Mouse (Mus musculus) 3T3-L1 (cell line): ENCODE results near the gene Slc6a20b.
"Not testable (repeated sequence)": the region's sequence is repeated elsewhere in the genome, so short reads cannot be mapped to it uniquely, and the experiment has no call there.

Experiments used
- DNase-seq: peaks from one replicate; pipeline ENCODE4 v3.0.0-alpha.2; 2015; ENCODE audit warnings: low read depth, low spot score

The Slc6a20b gene

DNA sequence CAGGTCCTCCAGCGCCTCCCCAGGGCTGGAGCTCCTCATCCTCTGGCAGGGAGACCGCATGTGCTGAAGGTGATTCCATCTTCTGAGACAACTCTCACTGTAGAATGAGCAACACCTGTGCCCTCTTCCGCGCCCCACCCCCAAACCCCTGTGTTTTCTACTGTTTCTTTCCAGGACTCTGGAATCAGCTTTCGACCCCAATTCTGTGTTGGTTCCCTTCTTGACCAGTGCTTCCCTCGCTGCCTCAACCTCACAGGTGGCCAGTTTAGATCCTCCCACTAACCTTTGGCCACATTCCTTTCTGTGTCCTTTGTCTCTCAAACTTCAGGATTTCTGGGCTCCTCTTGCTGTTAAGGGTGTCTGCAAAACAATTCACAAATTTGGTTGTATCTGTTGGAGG, at the start of gene Slc6a20b:
Slc6a20b (minus strand) TSS at position 285 of the 400 bp plus-strand sequence.
- no peak for DNase-seq

DNA sequence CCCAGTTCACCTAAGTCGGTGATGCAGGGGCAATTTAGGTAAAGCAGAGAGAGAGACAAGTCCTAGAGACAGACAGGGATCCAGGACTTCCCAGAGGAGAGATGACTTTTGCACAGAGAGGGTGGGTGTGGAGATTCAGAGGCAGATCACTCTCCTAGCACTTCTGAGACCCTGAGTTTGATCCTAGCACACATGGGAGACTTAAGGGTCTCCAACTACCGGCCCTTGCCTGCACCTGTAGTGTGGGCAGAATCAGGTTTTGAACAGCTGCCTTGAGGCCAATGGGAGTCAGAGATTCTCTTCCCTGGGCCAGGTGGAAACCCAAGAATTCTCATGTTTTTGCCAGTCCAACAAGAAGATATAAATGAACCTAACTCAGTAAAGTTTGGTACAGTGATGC, 46.8 kb upstream of the Slc6a20b start:
- no peak for DNase-seq

DNA sequence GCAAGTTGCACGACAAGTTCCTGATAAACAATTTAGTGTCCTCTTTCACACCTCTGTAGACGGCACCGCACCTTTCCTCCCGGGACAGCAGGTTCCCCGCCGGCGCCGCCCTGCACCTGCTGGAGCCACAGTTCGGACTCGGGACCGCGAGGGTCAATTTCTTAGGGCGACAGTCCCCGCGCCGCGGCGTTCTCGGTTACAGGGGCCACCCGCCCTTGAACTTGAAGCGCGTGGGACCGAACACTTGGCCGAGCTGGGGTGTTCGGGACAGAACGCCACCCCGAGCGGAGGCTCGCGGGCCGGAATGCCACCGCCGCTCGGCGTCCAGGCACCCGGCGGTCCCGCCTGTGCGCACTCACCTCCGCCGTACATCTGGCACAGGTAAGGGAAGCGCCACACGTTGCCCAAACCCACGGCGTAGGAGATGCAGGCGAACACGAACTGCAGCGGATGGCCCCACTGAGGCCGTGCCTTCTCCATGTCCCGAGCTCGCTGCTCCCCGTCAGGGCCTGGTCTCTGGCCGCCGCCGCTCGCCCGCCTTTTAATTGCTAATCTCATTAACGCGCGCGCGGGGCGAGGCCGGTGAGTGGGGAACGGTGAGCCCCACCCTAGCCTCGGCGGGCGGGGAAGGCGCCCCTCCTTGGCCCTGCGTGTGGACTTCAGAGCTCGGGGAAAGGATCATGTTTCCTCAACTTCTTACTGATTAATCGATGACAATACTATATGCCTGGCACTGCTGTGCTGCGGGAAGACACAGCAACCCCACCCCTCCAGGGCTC, 46.2 kb upstream of the Slc6a20b start, which contains the start of the genes Ccr9 and Slc6a20a:
Ccr9 (plus strand) TSS at position 113 of the 779 bp plus-strand sequence.
Slc6a20a (minus strand) TSS at position 559 of the 779 bp plus-strand sequence.
- DNase-seq: no peak

DNA sequence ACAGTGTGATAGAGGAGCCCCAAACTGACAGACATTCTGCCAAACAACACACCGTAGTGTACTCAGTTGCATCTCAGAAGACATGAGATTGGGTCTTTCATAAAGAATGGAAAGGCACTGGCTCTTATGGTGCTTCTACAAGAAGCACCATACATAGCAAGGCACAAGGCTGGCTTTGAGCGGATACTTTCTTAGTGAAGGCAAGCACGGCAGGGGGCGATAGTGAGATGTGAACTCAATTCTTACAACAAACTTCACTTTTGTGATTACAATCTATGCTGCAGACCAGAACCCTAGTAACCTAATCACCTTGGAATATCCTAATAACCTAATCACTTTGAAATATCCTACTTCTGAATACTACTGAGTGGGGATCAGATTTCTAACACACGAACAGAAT, 33.3 kb upstream of the Slc6a20b start:
- peak; percentile 74 for DNase-seq

DNA sequence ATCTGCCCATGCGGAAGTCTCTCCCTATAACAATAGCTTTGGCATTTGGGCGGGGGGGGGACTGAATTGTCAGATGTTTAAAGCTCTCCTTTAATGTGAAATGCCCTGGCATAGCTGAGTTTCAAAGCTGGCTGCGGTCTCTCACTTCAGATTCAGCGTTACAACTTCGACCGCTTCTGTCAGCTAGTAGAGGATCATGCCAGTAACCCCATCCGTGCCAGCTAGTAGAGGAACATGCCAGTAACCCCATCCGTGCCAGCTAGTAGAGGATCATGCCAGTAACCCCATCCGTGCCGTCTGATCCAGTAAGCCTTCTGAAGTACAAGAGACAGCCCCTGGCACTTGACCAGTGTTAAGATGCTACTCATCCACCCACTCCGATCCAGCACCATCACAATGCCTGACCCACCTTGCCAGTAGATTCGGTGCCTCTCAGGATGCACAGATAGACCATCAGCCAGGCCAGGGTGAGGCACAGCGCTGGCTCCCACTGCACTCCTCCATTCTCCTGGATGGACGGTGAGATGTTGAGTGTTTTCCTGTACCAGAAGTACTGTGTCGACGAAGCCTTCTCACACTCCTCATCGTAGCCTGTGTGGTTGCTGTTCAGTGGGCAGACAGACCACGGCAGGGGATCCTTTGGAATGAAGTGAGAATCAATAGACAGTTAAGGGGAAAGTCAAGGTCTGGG, 27.8 kb upstream of the Slc6a20b start:
- DNase-seq: not testable (repeated sequence)

DNA sequence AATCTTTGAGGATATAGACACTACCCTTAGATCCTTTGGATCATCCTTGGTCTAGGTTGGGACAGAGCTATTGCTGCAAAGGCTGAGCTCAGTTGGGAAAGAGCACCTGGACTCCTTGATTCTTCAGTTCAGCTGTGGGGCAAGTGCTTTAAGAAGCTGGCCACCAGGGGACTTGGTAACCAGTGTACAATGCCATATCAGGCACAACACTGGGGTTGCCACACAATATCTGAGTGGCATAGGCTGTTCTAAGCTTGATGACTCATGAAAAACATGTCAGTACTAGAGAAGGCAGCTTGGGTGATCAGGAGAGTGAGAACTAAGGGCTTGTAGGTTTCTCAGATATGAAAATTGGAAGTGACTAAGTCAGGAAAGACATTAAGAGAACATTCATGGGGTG, 26.6 kb upstream of the Slc6a20b start:
- DNase-seq: peak; percentile 4

DNA sequence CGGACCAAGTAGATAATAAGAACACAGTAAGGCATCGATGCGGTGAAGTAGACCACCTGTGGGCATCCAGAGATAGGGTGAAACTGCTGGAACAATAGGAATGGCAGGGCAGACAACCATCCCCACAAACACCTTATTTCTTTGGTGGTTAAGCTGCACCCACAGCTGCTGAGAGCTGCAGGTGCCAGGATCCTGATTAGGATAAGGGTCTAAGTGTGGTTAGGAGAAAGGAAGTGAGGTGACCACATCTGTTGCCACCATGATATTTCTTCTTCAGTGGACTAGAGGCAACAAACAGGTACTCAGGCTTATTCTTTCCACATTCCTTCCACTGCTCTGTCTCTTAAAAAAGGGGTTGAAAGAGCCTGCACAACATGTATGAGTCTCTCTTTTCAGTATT, 25.1 kb upstream of the Slc6a20b start:
- DNase-seq: no peak

DNA sequence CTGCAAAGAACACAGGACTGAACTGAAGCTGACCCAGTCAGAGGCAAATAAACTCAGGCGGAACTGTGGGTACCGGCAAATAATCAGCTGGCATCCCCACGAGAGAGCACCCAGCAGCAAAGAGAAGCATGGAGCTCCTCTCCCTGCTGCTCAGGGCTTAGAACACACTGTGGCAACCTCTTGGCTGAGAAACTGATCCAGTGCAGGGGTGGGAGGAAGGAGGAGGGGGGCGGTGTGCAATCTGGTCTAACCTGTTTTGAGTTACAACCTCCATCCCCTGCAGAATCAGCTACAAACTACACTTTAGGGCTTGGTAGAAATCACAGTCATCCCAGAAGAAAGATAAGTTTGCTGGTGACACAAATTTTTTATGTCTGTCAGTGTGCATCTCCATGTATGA, 19.0 kb upstream of the Slc6a20b start:
- no peak for DNase-seq

DNA sequence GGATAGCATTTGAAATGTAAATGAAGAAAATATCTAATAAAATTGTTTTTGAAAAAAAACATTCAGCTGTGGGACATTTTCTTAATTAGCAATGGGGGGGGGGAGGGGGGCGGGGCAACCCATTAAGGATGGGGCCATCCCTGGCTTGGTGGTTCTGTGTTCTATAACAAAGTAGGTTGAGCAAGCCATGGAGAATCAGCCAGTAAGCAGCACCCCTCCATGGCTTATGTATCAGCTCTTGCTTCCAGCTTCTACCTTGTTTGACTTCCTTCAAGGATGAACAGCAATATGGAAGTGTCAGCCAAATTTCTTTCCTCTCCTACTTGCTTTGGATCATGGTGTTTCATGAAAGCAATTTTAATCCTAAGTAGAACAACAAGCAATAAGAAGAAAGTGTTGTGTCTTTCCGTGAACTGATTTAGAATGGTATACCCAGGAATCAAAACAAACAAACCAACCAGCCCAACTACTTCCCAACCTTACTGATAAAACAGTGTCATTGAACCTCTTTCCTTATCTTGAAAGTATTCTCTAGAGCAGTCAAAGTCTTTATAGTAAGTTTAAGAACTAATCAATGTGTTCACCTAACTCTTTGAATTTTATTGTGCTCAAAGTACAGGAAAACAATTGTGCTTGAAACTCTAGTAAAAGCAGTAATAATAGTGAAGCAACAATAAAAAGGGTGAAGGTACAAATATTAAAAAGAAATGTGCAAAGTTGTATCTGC, 17.6 kb upstream of the Slc6a20b start:
- no peak for DNase-seq

DNA sequence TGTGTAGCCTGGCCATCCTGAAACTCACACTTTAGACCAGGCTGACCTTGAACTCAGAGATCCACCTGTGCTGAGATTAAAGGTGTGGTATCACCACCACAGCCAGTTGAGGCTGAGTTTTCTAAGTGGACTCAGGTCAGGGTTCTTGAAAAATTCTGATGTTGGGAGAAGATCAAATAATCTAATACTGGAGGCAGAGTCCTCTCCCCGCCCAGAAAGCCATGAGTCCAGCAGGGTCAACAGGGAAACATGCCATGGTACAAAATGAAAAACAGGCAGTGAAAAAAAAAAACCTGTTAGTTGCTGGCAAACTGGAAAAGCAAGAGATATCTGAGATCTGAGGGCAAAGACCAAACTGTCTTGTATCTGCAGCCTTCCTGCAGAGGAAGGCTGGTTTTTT, 7.7 kb upstream of the Slc6a20b start:
- DNase-seq: no peak

DNA sequence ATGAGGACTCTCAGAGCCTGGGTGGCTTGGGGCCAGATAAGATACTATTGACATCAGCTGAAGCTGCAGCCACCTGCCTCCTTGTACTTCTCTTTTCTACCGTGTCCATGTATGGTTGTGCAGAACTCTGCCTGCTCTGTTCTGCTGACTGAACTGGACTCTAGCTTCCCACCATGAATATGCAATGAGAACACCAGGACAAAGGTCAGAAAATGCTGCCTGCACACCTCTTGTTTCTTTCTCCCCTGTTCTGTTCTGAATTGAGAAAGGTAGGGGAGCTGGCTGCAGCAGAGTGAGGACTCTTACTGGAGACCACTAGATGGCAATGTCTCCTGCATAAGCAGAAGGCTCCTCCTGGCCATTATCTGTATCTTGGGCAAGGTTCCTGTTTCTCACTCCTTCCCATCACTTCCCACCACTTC, 6.3 kb upstream of the Slc6a20b start:
- DNase-seq: peak; percentile 50

DNA sequence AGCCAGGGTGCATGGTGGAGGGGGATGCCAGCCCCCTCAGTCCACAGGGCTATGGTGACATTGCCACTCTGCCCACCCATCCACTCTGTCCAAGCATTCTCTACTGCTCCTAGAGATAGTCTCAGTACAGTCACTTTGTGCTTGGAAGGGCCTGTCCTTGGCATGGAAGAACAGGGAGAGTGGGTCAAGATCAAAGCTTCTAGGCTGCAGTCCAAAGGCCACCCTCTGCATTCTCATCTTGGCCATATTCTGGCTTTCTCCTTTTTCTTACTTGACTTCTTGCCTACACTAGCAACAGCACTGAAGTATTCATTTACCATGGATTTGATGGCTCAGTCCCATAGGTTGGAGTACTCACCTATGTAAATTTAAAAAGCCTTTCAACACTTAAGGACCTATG, 5.9 kb upstream of the Slc6a20b start:
- DNase-seq: no peak

DNA sequence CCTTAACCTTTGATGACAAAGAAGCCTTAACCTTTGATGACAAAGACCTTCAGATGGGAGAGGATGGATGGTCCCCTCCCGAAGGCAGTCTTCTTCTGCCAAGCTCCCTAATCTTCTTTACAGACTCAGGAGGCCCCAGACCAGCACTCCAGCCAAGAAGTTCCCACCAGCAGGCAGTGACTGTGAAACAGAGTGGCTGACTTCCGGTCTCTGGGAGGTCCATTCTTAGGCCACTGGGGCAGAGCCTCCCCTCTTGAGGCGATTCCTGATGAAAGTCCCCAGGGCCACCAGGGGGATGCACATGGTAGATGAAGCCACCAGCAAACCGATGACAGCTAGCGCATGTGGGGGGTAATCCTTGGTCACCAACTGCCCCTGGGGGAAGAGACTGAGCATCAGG, 4.4 kb upstream of the Slc6a20b start:
- no peak for DNase-seq

DNA sequence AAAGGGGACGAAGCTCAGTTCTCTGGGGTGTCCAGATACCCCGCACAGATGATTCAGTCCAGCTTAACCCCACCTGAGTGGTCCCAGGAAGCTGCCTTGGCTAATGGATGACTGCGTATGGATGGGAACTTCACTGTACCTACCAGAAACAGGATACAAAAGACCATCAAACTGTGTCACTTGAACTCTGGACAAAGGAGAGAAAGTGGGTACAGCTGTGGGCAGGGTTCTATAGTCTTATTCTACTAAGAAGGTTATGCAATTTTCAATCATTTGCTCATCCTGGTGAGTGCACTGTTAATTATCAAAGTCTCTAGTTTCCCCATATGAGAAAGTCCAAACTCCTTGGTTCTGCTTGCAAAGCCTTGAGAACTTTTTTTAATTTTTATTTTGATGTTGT, 628 bp upstream of the Slc6a20b start:
- DNase-seq: no peak

DNA sequence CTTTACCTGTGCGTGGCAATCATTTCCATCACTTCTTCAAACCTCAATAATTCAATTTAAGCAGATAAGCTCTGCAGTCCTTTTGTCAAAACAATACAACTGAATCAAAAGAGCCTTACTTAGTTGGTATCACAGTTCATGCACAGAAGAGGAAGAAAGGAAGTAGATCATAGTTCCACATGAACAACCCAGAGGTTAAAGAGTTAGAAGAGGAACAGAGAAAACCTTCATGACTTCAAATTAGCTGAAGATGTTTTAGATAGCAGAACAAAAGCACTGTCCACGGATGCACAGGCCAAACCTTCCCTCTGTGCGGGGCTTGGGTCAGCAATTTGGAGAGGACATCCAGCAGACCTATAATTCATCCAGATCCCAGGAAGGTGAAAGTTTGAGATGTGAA, 699 bp downstream of the Slc6a20b start:
- DNase-seq: no peak

DNA sequence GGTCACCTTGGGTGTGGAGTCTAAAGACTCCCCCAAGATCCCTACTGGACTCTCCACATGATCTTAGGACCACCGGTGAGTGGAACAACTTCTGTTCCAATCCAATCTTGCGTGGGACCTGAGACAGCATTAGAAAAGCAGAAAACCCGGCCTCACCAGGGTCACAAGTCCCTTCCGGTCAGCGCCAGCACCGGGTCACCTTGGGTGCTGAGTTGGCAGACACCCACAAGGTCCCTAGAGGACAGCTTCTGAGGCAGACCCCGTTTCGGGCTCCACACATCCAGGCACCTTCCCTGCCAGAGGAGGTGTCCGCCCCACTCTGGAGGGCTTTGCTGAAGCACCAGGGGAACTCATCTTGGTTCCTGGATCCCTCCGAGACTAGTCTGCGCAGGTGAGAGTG, 6.5 kb downstream of the Slc6a20b start:
- no peak for DNase-seq

DNA sequence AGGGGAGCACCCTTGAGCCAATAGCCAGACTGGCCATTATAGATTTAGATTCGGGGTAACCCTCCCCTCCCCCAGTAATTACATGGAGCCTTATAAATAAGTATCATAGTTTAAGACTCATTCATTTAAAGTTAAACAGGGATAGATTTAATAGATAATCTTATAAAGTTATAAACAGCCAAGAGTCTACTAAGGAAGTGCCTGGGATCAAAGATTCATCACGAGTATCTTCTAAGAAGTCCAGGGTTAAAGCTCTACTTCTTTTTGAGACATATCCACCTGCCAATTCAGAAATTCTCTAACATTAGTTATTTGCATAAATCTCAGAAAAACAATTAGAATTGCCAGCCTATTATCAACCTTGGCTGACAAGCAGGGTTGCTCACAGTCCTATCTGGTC, 7.6 kb downstream of the Slc6a20b start:
- no peak for DNase-seq

DNA sequence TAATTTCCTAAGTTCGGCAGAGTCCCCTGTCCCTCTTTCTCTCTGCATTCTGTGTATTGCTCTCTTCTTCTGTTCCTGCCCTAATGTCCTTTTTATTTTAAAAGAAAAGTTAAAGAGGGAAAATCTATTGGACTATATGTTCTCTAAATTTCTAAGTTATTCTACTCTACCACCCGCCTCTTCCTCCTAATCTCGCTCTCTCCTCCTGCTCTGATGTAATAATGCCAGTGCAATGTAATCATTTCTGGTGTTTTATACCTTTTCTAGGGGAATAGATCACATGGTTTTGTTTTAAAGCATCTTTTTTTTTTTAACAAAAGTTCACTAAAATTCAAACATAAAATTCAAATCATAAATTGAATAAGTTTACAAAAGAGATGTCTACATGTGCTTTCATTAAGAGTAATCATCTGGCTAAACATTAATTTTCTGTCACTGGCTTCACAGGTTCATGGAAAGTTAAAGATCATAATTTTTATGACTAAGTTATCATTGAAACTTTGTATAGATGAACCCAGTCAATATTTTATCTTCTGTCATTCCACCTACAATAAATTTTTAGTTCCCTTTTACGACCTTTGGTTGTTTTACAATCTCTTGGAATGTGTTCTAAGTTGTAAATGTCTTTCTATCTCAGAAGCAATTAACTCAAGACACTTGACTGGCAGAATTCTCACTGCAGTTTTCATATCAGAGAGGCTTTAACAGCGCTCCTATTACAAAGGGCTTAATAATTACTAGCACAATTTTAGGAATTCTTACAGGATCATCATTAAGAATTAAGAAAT, 11.9 kb downstream of the Slc6a20b start:
- DNase-seq: no peak

DNA sequence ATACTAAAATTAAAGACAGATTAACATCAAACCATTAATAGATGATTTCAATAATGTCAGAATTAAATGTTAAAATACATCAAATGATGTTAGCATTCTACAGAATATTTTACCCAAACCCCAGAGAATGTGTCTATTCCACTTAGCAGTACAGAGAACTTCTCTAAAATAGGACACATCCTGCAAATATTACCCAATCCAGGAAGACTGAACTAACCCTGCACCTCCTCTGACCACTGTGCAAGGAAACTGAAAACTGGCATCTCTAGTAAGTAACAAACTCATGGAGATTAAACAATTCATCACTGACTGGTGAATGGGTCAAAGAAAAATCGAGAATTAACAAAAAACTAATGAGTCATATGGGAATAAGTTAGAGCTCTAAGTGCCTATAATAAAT, 30.8 kb downstream of the Slc6a20b start:
- no peak for DNase-seq

DNA sequence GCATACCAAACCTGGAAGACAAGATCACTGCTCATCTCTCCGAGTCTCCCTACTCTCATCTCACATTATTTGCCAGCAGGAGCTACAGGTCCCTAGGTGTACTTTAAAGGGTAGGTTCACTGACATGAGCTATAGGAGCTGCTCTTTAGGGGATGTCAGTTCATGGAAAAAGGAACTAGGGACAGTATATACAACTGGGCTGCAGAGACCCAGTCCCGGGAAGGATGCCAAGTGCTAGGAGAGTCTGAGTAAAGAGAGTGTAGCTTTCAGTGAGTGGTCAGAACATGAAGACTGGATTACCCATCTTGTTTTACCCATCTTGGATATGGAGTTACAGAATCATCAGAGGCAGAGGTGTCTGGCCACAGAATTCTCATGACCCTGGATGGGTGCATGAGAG, 35.0 kb downstream of the Slc6a20b start:
- peak; percentile 4 for DNase-seq

DNA sequence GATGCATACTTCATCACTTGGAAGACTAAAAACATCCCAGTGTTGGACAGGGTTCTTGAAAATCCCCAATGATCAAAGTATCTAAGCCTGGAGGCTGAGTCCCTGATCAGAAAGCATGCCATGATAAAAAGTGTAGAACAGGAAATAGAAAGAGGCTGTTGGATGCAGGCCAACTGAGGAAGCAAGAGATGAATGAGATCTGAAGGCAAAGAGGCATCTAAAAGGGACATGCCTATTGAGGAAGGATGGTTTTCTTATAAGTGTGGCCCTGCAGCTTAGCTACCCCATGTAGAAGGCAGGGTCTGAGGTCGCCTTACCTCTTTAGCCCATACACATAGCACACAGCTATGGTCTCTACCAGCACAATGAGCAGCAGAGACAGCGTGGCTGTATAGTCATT, 35.5 kb downstream of the Slc6a20b start:
- DNase-seq: no peak

DNA sequence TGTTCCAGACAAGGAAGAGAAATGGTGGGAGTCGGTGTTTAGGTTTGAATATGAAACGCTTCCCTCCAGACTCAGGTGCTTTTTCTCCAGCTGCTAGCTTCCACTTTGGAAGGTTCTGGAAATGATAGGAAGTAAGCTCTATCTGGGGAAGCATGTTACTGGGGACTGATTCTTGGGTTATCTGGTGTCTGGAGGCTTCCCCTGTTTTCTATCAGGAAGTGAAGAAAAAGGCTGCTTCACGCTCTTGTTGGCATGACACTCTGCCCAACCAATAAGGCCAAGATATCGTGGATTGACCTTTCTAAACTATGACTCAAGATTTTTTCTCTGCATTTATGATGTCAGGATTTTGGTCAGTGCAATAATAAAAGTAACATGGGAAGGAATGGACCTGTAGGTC, 37.2 kb downstream of the Slc6a20b start:
- no peak for DNase-seq
